Mouse (Mus musculus): ENCODE measurements around the gene Slc35e3. TPM values are rescaled to one million over a fixed set of nuclear protein-coding genes. Genes with fewer than 3 reads are reported as not detected.

Slc35e3 gene
- total and polyA plus RNA-seq, 2 experiments from 2014 or later, result 24.4 to 31.0 TPM

DNA sequence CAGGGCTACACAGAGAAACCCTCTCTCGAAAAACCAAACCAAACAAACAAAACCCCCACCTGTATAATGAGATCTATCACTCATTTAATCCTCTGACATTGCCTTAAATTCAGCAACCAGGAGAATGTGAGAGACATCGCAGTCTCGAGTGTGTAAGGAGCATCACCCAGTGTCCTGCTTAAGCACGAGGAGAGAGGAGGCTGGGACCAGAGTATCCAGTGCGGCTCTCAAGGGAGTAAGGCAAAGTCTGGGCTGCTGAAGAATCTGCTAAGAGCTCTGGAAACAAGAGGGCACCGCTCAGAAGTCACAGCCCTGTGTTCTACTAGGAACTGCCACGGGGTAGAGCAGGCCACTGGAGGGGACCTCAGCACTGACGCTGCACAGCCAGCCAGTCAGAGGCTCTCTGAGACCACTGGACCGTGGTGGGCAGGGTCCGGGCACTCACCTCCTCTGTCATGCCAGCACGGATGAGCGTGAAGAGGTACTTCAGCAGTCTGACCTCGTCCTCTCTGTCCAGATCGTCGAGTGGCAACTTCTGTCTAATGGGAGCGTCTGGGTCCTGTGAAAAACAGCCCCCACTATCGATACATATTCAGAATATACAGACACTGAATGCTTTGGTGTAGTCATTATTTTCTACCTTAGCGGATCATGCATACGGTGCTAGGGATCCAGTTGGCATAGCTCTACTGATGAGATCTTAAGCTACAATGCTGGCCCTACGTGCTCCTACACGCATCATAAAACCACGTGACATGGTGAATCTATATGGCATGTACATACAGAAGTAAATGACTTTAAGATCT is 28.0 kb upstream of the Slc35e3 start:
- H3K9ac ChIP-seq (replicated peaks; ENCODE audit: low read length, poor library complexity, severe bottlenecking), result no peak overlapping the region
- no peak overlapping the region for H3K27ac ChIP-seq (ENCODE audit: low read depth, low read length)
- H3K4me2 ChIP-seq (ENCODE audit: low read depth, low read length, poor library complexity, severe bottlenecking), result no peak overlapping the region
- H3K27me3 ChIP-seq (ENCODE audit: insufficient read depth, low read length), result no peaks in the 10 kb centered on the region
- H3K9me3 ChIP-seq (ENCODE audit: low read length), result no peaks in the 10 kb centered on the region
- 95% methylated on average over 22 of the region's 22 CpGs for WGBS
- no peaks in the 10 kb centered on the region for H3K4me1 ChIP-seq (ENCODE audit: insufficient read depth, low read length)
- H3K4me3 ChIP-seq (ENCODE audit: low read depth, low read length), result no peak overlapping the region
- H3K36me3 ChIP-seq (ENCODE audit: insufficient read depth, low read length), result peaks cover 59% of the 10 kb centered on the region
- no peak for DNase-seq (ENCODE audit: low spot score)
- no peak for ATAC-seq (ENCODE audit: low FRiP score)
- TF ChIP-seq CTCF (IDR thresholded peaks at IDR 0.05), result no peak

DNA sequence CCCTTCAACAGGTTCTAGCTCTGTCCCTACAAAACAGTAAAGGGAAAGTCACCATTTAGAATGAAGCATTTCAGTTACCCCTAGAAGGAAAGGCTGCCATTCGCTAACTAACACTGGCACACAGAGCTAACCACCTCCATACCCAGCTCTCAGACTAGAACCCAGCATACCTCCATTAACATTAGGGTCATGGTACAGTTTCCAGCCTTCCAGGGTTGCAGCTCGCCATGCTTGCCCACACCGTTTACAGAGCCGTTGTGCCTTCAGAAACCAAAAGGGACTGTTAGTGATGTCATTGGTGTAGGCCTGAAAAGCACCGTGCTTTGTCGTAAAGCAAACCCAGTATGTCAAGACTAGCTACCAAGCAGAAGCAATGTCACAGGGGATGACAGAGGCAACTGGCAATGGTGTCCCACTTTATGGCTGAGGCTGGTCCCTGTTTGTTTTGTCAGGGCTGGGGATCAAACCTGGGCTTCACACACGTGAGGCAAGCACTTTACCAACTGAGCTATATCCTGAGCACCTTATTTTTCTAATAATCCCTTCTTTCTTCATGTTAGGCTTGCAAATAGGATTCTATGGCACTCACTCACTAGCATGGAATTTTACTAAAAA is 27.0 kb upstream of the Slc35e3 start:
- H3K4me1 ChIP-seq (ENCODE audit: insufficient read depth, low read length), result no peaks in the 10 kb centered on the region
- no peak overlapping the region for H3K27ac ChIP-seq (ENCODE audit: low read depth, low read length)
- ATAC-seq (ENCODE audit: low FRiP score) (no peak), DNase-seq (ENCODE audit: low spot score) (no peak)
- H3K36me3 ChIP-seq (ENCODE audit: insufficient read depth, low read length), result peaks cover 51% of the 10 kb centered on the region
- H3K4me2 ChIP-seq (ENCODE audit: low read depth, low read length, poor library complexity, severe bottlenecking), result no peak overlapping the region
- no peak overlapping the region for H3K9ac ChIP-seq (replicated peaks; ENCODE audit: low read length, poor library complexity, severe bottlenecking)
- no peaks in the 10 kb centered on the region for H3K27me3 ChIP-seq (ENCODE audit: insufficient read depth, low read length)
- H3K4me3 ChIP-seq (ENCODE audit: low read depth, low read length), result no peak overlapping the region
- WGBS, result 95% methylated on average over 7 of the region's 7 CpGs
- H3K9me3 ChIP-seq (ENCODE audit: low read length), result no peaks in the 10 kb centered on the region
- no peak for TF ChIP-seq CTCF (IDR thresholded peaks at IDR 0.05)

DNA sequence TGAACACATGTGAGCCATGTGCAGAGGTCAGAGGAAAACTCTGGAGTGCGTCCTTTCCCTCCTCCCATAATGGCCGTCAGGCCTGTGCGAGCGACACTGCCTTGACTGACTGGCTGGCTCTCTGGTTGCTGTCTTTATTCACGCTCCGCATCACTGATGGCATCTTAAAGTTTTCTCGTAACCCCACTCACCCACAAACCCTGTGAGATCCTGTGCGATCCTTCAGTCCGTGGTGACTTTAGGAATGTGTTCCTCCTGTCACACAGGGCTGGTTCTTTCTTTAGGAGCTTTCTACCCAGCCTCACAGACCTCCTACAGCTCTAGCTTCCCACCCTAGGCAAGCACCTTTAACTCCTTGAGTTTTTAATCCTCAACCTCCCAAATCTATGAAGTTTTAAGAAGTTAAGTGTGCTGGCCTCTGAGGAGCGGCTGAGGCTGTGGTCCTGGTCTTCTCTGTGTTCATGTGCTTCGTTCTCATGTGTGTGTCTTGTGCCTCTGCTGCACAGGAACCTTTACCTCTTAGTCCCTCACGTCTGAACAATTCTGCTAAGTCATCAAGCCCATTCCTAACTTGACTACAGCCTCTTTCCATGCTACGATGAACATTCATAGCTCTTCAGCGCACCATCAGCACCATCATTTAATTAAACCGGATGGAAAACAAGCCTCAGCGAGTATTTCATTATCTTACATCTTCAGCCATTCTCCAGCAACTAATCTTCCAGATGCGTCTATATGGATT is 26.4 kb upstream of the Slc35e3 start:
- WGBS, result 91% methylated on average over 17 of the region's 17 CpGs
- H3K9me3 ChIP-seq (ENCODE audit: low read length), result no peaks in the 10 kb centered on the region
- ATAC-seq (ENCODE audit: low FRiP score), result no peak
- H3K36me3 ChIP-seq (ENCODE audit: insufficient read depth, low read length), result peaks cover 56% of the 10 kb centered on the region
- no peak overlapping the region for H3K4me3 ChIP-seq (ENCODE audit: low read depth, low read length)
- TF ChIP-seq CTCF (IDR thresholded peaks at IDR 0.05), result no peak
- H3K9ac ChIP-seq (replicated peaks; ENCODE audit: low read length, poor library complexity, severe bottlenecking), result no peak overlapping the region
- no peak overlapping the region for H3K27ac ChIP-seq (ENCODE audit: low read depth, low read length)
- no peaks in the 10 kb centered on the region for H3K4me1 ChIP-seq (ENCODE audit: insufficient read depth, low read length)
- no peak overlapping the region for H3K4me2 ChIP-seq (ENCODE audit: low read depth, low read length, poor library complexity, severe bottlenecking)
- DNase-seq (ENCODE audit: low spot score), result no peak
- H3K27me3 ChIP-seq (ENCODE audit: insufficient read depth, low read length), result no peaks in the 10 kb centered on the region

DNA sequence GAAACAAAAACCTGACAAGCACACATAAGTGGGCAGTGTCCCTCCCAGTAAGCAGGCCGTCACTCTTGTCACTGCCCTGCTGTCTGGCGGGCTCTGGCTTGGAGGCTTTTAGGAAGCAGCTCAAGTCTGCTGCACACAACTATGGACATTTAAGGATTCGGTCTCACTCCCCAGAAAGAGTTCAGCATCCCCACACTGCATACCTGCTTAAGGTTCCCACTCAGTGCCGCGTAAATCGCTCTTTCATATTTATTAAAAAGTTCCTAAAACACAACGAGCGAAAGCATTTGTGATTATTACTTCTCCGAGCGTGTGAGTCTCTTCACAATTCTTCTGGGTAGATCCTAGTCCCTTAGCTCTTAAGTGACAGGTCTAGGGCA is 25.0 kb upstream of the Slc35e3 start:
- WGBS, result 96% methylated on average over 10 of the region's 10 CpGs
- TF ChIP-seq CTCF (IDR thresholded peaks at IDR 0.05), result no peak
- H3K9me3 ChIP-seq (ENCODE audit: low read length), result no peaks in the 10 kb centered on the region
- ATAC-seq (ENCODE audit: low FRiP score), result no peak
- H3K36me3 ChIP-seq (ENCODE audit: insufficient read depth, low read length), result peaks cover 50% of the 10 kb centered on the region
- no peak overlapping the region for H3K27ac ChIP-seq (ENCODE audit: low read depth, low read length)
- no peak overlapping the region for H3K4me3 ChIP-seq (ENCODE audit: low read depth, low read length)
- DNase-seq (ENCODE audit: low spot score), result no peak
- no peaks in the 10 kb centered on the region for H3K27me3 ChIP-seq (ENCODE audit: insufficient read depth, low read length)
- H3K4me2 ChIP-seq (ENCODE audit: low read depth, low read length, poor library complexity, severe bottlenecking), result no peak overlapping the region
- no peak overlapping the region for H3K9ac ChIP-seq (replicated peaks; ENCODE audit: low read length, poor library complexity, severe bottlenecking)
- H3K4me1 ChIP-seq (ENCODE audit: insufficient read depth, low read length), result no peaks in the 10 kb centered on the region

DNA sequence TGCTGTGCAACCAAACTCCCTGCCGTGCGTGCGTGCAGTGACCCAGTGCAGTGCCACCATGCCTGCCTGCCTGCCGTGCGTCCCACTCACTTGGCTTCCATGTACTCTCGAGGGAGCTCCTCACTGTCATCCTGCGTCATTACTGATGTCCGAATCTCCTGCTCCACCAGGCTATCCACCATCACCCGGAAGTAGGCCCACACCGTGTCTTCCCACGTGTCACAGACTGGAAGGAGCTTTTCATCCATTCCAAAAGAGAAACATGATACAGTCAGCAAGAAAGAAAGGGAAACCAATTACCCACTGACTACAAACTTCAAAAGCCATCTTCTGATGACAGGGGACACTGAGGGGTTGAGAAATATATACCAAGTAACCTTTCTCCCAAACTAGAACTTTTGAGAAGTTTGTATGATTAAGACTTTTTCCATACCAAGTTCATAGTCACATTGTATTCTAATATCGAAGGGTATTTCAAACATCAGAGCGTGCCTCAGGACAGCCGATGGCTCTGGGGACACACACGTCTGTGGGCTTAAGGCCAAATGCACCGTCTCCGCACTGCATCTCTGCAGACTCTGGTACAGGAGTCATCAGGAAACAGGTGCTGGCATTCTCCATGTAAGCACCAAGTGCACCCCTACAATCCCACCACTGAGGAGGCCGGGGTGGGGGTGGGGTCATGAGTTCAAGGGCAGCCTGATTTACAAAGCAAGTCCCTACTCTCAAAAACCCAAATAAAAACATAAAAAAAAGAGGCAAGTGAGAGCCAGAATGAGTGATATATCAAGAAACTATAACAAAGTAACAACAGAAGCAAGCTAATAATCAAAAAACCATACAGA is 24.3 kb upstream of the Slc35e3 start:
- no peak overlapping the region for H3K4me2 ChIP-seq (ENCODE audit: low read depth, low read length, poor library complexity, severe bottlenecking)
- H3K4me3 ChIP-seq (ENCODE audit: low read depth, low read length), result no peak overlapping the region
- ATAC-seq (ENCODE audit: low FRiP score), result no peak
- no peaks in the 10 kb centered on the region for H3K4me1 ChIP-seq (ENCODE audit: insufficient read depth, low read length)
- no peaks in the 10 kb centered on the region for H3K9me3 ChIP-seq (ENCODE audit: low read length)
- H3K27me3 ChIP-seq (ENCODE audit: insufficient read depth, low read length), result no peaks in the 10 kb centered on the region
- no peak overlapping the region for H3K27ac ChIP-seq (ENCODE audit: low read depth, low read length)
- H3K36me3 ChIP-seq (ENCODE audit: insufficient read depth, low read length), result peaks cover 51% of the 10 kb centered on the region
- no peak for DNase-seq (ENCODE audit: low spot score)
- TF ChIP-seq CTCF (IDR thresholded peaks at IDR 0.05), result no peak
- WGBS, result 94% methylated on average over 18 of the region's 18 CpGs
- no peak overlapping the region for H3K9ac ChIP-seq (replicated peaks; ENCODE audit: low read length, poor library complexity, severe bottlenecking)
